Mouse (Mus musculus): ENCODE data around the gene Gm29133. TPM values are rescaled to one million over a fixed set of nuclear protein-coding genes. Genes with fewer than 3 reads are reported as not detected.

Gene Gm29133
- polyA plus RNA-seq (2014; fragmentation: Illumina TruSeq; extraction: RNeasy Lipid Tissue Mini Kit (QIAGEN cat#74804); ENCODE audit: low read depth, low replicate concordance): not detected

GRCm38 (mm10) chr3:75747897-75748296 lies at the start of gene Gm29133:
TSS of gene Gm29133 (plus strand) at chr3:75748197.

Other genes with a start within 250 kb of the Gm29133 start
- gene Pdcd10, start 191.3 kb upstream of the Gm29133 start, polyA plus RNA-seq (2014; fragmentation: Illumina TruSeq; extraction: RNeasy Lipid Tissue Mini Kit (QIAGEN cat#74804); ENCODE audit: low read depth, low replicate concordance): 99.5 TPM
- 0.87 TPM for gene Serpini1, start 190.7 kb upstream of the Gm29133 start, polyA plus RNA-seq (2014; fragmentation: Illumina TruSeq; extraction: RNeasy Lipid Tissue Mini Kit (QIAGEN cat#74804); ENCODE audit: low read depth, low replicate concordance)
- 100 TPM for gene Golim4, start 208.8 kb downstream of the Gm29133 start, polyA plus RNA-seq (2014; fragmentation: Illumina TruSeq; extraction: RNeasy Lipid Tissue Mini Kit (QIAGEN cat#74804); ENCODE audit: low read depth, low replicate concordance)

Measured in liver, adult 10 weeks (tissue).